Mouse (Mus musculus): ENCODE data around the gene Vps51. TPM values are rescaled to one million over a fixed set of nuclear protein-coding genes. Genes with fewer than 3 reads are reported as not detected.

Gene Vps51
- total RNA-seq (2015; ENCODE audit: low replicate concordance) (16.3 and 21.3 TPM in 2 replicates), total RNA-seq (2017; ENCODE audit: low replicate concordance) (12.3 and 13.4 TPM in 2 replicates)

- ATAC-seq (replicated peaks; ENCODE audit: low FRiP score, poor library complexity, severe bottlenecking) = peak; percentile 92
Measured at GRCm38 (mm10) chr19:6076564-6077393, at the start of gene Vps51. Gene Vps51 (minus strand): TSS chr19:6077231.

GRCm38 (mm10) chr19:6126289-6126688 lies 49.3 kb upstream of the Vps51 start:
- peak; percentile 53 for ATAC-seq (replicated peaks; ENCODE audit: low FRiP score, poor library complexity, severe bottlenecking)

- ATAC-seq (replicated peaks; ENCODE audit: low FRiP score, poor library complexity, severe bottlenecking) = no peak
Measured at GRCm38 (mm10) chr19:6124898-6125297, 47.9 kb upstream of the Vps51 start.

- no peak for ATAC-seq (replicated peaks; ENCODE audit: low FRiP score, poor library complexity, severe bottlenecking)
Measured at GRCm38 (mm10) chr19:6123330-6123729, 46.3 kb upstream of the Vps51 start.

- ATAC-seq (replicated peaks; ENCODE audit: low FRiP score, poor library complexity, severe bottlenecking) = no peak
Measured at GRCm38 (mm10) chr19:6121761-6122160, 44.7 kb upstream of the Vps51 start.

GRCm38 (mm10) chr19:6118677-6119185 lies 41.7 kb upstream of the Vps51 start:
- ATAC-seq (replicated peaks; ENCODE audit: low FRiP score, poor library complexity, severe bottlenecking) = peak; percentile 24

- peak; percentile 85 for ATAC-seq (replicated peaks; ENCODE audit: low FRiP score, poor library complexity, severe bottlenecking)
Measured at GRCm38 (mm10) chr19:6117986-6118676, 41.1 kb upstream of the Vps51 start, which contains the start of gene Sac3d1. Gene Sac3d1 (minus strand): TSS chr19:6118650.

- ATAC-seq (replicated peaks; ENCODE audit: low FRiP score, poor library complexity, severe bottlenecking) = no peak
Measured at GRCm38 (mm10) chr19:6117346-6117985, 40.4 kb upstream of the Vps51 start.

GRCm38 (mm10) chr19:6116113-6116850 lies 39.3 kb upstream of the Vps51 start:
- ATAC-seq (replicated peaks; ENCODE audit: low FRiP score, poor library complexity, severe bottlenecking) = no peak

GRCm38 (mm10) chr19:6113116-6113515 lies 36.1 kb upstream of the Vps51 start:
- ATAC-seq (replicated peaks; ENCODE audit: low FRiP score, poor library complexity, severe bottlenecking) = no peak

- no peak for ATAC-seq (replicated peaks; ENCODE audit: low FRiP score, poor library complexity, severe bottlenecking)
Measured at GRCm38 (mm10) chr19:6105586-6105985, 28.6 kb upstream of the Vps51 start, which contains the start of gene Naaladl1. Gene Naaladl1 (plus strand): TSS chr19:6105782.

GRCm38 (mm10) chr19:6104476-6104875 lies 27.4 kb upstream of the Vps51 start:
- no peak for ATAC-seq (replicated peaks; ENCODE audit: low FRiP score, poor library complexity, severe bottlenecking)

- peak; percentile 93 for ATAC-seq (replicated peaks; ENCODE audit: low FRiP score, poor library complexity, severe bottlenecking)
Measured at GRCm38 (mm10) chr19:6102169-6102853, 25.3 kb upstream of the Vps51 start.

GRCm38 (mm10) chr19:6101186-6101585 lies 24.2 kb upstream of the Vps51 start:
- ATAC-seq (replicated peaks; ENCODE audit: low FRiP score, poor library complexity, severe bottlenecking) = no peak

- ATAC-seq (replicated peaks; ENCODE audit: low FRiP score, poor library complexity, severe bottlenecking) = no peak
Measured at GRCm38 (mm10) chr19:6097847-6098246, 20.8 kb upstream of the Vps51 start.

GRCm38 (mm10) chr19:6094119-6094518 lies 17.1 kb upstream of the Vps51 start, which contains the start of gene AC131692.1:
Gene AC131692.1 (plus strand): TSS chr19:6094419.
- ATAC-seq (replicated peaks; ENCODE audit: low FRiP score, poor library complexity, severe bottlenecking) = no peak

GRCm38 (mm10) chr19:6088841-6089240 lies 11.8 kb upstream of the Vps51 start:
- no peak for ATAC-seq (replicated peaks; ENCODE audit: low FRiP score, poor library complexity, severe bottlenecking)

GRCm38 (mm10) chr19:6085417-6085879 lies 8.4 kb upstream of the Vps51 start:
- peak; percentile 83 for ATAC-seq (replicated peaks; ENCODE audit: low FRiP score, poor library complexity, severe bottlenecking)

All from erythroblast, adult 5-6 weeks (primary cell).